Mouse (Mus musculus): Measurements from ENCODE around the gene Gm20837. TPM values are rescaled to one million over a fixed set of nuclear protein-coding genes. Genes with fewer than 3 reads are reported as not detected.

The Gm20837 gene
- not detected in 2 replicates for polyA plus RNA-seq (2012; rRNA removed)

GRCm38 (mm10) chrY:90400948-90401347 lies at the start of gene Gm20837:
Gene Gm20837 (plus strand): TSS chrY:90401248.

